Mouse (Mus musculus) olfactory bulb, adult 2 months (tissue): ENCODE results near the gene Creb3l2.

Experiments
- CTCF ChIP-seq: fragments of 200-500 bp; IDR thresholded peaks from 2 replicates; pipeline ENCODE4 v1.5.1; 2012; ENCODE audit warnings: low read depth, mild to moderate bottlenecking, low read length, moderate library complexity; ENCODE audit not compliant: insufficient read depth
- POLR2A ChIP-seq: fragments of 200-500 bp; IDR thresholded peaks from 2 replicates; pipeline ENCODE4 v1.6.1; 2012; ENCODE audit warnings: mild to moderate bottlenecking, low read depth, low read length, moderate library complexity; ENCODE audit not compliant: insufficient read depth

DNA sequence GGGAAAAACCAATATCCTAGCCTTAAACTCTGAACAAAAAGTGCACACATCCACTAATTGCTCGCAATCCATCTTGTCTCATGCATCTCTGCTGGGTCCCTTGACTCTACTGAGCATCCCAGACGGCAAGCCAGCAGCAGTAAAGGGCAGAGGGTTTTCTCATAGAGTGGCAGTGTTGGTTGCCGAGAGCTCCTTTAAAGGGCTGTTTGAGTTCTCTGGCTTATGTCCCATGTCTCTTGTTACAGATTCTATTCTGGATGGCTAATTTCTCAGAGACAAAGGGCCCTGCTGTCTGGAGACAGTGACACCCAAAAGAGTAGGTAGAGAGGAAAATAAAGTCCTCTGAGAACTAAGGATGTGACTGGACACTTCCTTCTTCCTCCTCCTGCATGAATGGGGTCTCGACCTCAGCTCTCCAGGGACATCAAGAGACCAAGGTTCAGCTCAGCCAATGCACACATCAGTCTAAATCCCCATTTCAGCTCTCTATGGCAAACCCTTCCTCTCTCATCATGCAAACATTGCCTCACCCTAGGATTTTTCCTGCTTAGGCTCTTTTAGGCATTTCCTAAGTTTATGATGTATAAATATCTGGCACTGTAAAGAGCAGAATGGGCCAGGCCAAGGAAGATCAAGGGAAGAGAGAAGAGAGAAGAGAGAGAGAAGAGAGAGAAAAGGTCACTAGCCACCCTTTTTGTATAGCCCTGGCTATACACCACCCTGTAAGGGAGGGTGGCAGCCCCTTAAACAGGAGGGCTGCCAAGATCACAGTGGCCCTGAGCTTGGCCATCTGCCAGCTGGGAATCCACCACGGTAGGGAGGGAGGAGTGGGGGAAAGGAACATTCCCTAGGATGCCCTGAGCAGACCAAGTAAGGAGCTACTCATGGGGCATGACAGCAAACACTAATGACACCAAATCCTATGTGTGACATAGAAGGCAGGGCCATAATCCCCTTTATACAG lies 111.8 kb downstream of the Creb3l2 start:
- no peak for TF ChIP-seq CTCF
- TF ChIP-seq POLR2A: no peak
